In the genomic region with DNA sequence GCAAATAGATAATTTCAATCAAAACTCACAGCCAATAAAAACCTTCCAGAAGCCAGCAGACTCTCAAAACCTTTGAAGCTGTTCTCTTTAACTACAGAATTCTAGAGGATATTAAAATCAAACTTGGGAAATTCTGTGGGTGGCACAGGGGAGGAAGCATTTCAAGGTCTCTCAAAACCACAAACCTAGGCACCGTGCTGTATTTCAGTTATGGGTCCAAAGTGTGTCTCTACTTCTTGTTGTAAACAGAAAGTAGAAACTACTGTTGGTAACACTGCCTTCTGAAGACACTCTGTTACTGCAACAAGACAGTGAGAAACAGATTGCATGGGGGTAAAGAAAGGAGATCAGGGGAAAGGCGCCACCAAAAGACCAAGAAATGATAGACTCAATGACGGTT, we compare ENCODE assay signal across 24 mouse cellular contexts.
"Had no signal": no experiment of that assay in that cellular context is flagged by ENCODE, and none has a peak within 500 bp of the region (broad histone marks: within the 10 kb centered on the region; RNA-seq: fewer than 3 reads in every experiment).

No protein-coding gene starts in this region.

- H3K27ac ChIP-seq: heart, embryonic 10.5 days; hindbrain, embryonic 10.5 days; hindbrain, embryonic 12.5 days; hindbrain, embryonic 14.5 days; intestine, embryonic 15.5 days; layer of hippocampus, adult 2 months; left cerebral cortex, adult 2 months; limb, embryonic 13.5 days; limb, embryonic 15.5 days; liver, embryonic 12.5 days had no signal

- H3K4me3 ChIP-seq: heart, embryonic 10.5 days; heart, embryonic 12.5 days; hindbrain, embryonic 10.5 days; hindbrain, embryonic 12.5 days; intestine, embryonic 15.5 days; layer of hippocampus, adult 2 months; left cerebral cortex, adult 2 months; limb, embryonic 13.5 days; limb, embryonic 15.5 days; liver, embryonic 12.5 days had no signal

- H3K36me3 ChIP-seq: heart, embryonic 10.5 days; heart, embryonic 12.5 days; hindbrain, embryonic 10.5 days; hindbrain, embryonic 12.5 days; intestine, embryonic 15.5 days; limb, embryonic 13.5 days; limb, embryonic 15.5 days; liver, embryonic 12.5 days had no signal

- H3K4me1 ChIP-seq: heart, embryonic 10.5 days; hindbrain, embryonic 10.5 days; intestine, embryonic 15.5 days; limb, embryonic 15.5 days; liver, embryonic 12.5 days had no signal

- ATAC-seq: hindbrain, embryonic 16.5 days; inflammation-experienced regulatory T-cells, adult 6 months; intestine, embryonic 15.5 days; intestine, postnatal 0 days; liver, embryonic 12.5 days had no signal

- H3K27me3 ChIP-seq: heart, embryonic 12.5 days; hindbrain, embryonic 12.5 days; intestine, embryonic 15.5 days; limb, embryonic 13.5 days; limb, embryonic 15.5 days; liver, embryonic 12.5 days had no signal

- DNase-seq: gastrocnemius, postnatal 14 days; gastrocnemius, postnatal 36 days; heart, adult 18-20 months; heart, postnatal 10 days; heart, postnatal 4 days; kidney, adult 18-20 months; kidney, adult 8-10 months; kidney, postnatal 10 days; kidney, postnatal 36 days; left cerebral cortex, postnatal 4 days had no signal

- H3K9me3 ChIP-seq: heart, embryonic 10.5 days; heart, embryonic 12.5 days; hindbrain, embryonic 10.5 days; hindbrain, embryonic 12.5 days; intestine, embryonic 15.5 days; limb, embryonic 13.5 days; limb, embryonic 15.5 days; liver, embryonic 12.5 days had no signal

- H3K4me2 ChIP-seq: heart, embryonic 12.5 days; hindbrain, embryonic 12.5 days; hindbrain, embryonic 14.5 days; intestine, embryonic 15.5 days; limb, embryonic 13.5 days; limb, embryonic 15.5 days; liver, embryonic 12.5 days had no signal

- H3K9ac ChIP-seq: heart, embryonic 12.5 days; hindbrain, embryonic 12.5 days; hindbrain, embryonic 14.5 days; intestine, embryonic 15.5 days; limb, embryonic 13.5 days; limb, embryonic 15.5 days; liver, embryonic 12.5 days had no signal
